Mouse (Mus musculus) gastrocnemius, postnatal 36 days (tissue): ENCODE measurements around the gene Cntd1. TPM values are rescaled to one million over a fixed set of nuclear protein-coding genes. Genes with fewer than 3 reads are reported as not detected.
A peak's percentile ranks its signal among the peaks of the same experiment; 100 is the strongest.
"Not testable (repeated sequence)": the region's sequence is repeated elsewhere in the genome, so short reads cannot be mapped to it uniquely, and the experiment has no call there.

Experiments used
- DNase-seq, 2 experiments: peaks; one replicate each; pipeline ENCODE4 v3.0.0; 2022
- intact Hi-C: fragments of 180-260 bp; cut with DNase I; formaldehyde crosslinking; loops from one replicate; pipeline ENCODE4 v1.15.1; 2025
- total RNA-seq, 2 experiments: library from RNA; stranded (reverse); gene quantifications; 2 replicates each; pipeline ENCODE4 v1.2.3; 2021

Cntd1 gene
- total RNA-seq, 2 experiments from 2014 or later = 0.10 to 0.15 TPM

GRCm38 (mm10) chr11:101326147-101326546 is 47.3 kb downstream of the Cntd1 start:
- intact Hi-C loops = no loop called here
- no peak for DNase-seq

- intact Hi-C loops = no loop called here
Measured at GRCm38 (mm10) chr11:101327311-101327710, 48.5 kb downstream of the Cntd1 start.

GRCm38 (mm10) chr11:101328941-101329635 is 50.3 kb downstream of the Cntd1 start:
- no peak for DNase-seq
- intact Hi-C loops = no loop called here

More at GRCm38 (mm10) chr11:101327311-101327710, 48.5 kb downstream of the Cntd1 start:
- DNase-seq = no peak

GRCm38 (mm10) chr11:101330371-101330924 is 51.6 kb downstream of the Cntd1 start, which contains the start of gene Aoc3:
TSS of gene Aoc3 (plus strand) at chr11:101330605.
- DNase-seq = peak in 1 of 2 experiments; percentile 26

GRCm38 (mm10) chr11:101330961-101331360 is 52.1 kb downstream of the Cntd1 start:
- intact Hi-C loops, DNase-seq: not testable (repeated sequence)

More at GRCm38 (mm10) chr11:101330371-101330924, 51.6 kb downstream of the Cntd1 start, which contains the start of gene Aoc3:
- intact Hi-C loops = no loop called here

- intact Hi-C loops = no loop called here
Measured at GRCm38 (mm10) chr11:101332537-101332936, 53.7 kb downstream of the Cntd1 start.

GRCm38 (mm10) chr11:101334023-101334422 is 55.2 kb downstream of the Cntd1 start:
- no peak for DNase-seq
- intact Hi-C loops = no loop called here

More at GRCm38 (mm10) chr11:101332537-101332936, 53.7 kb downstream of the Cntd1 start:
- DNase-seq = no peak

- intact Hi-C loops = no loop called here
- no peak for DNase-seq
Measured at GRCm38 (mm10) chr11:101334516-101334915, 55.7 kb downstream of the Cntd1 start.

- no peak for DNase-seq
- intact Hi-C loops = no loop called here
Measured at GRCm38 (mm10) chr11:101335685-101336084, 56.9 kb downstream of the Cntd1 start.

- intact Hi-C loops = no loop called here
- no peak for DNase-seq
Measured at GRCm38 (mm10) chr11:101338123-101338760, 59.4 kb downstream of the Cntd1 start.

Other genes starting within 250 kb of the Cntd1 start
- gene Naglu, start 209.0 kb upstream of the Cntd1 start, total RNA-seq = 1 to 10 TPM; 3.2 to 3.5 TPM
- gene Hsd17b1, start 200.6 kb upstream of the Cntd1 start, total RNA-seq = not detected
- 1 to 10 TPM; 8.0 to 8.9 TPM for gene Coasy, start 196.4 kb upstream of the Cntd1 start, total RNA-seq
- 10 to 100 TPM in 1 of 2 experiments, 1 to 10 TPM in 1; 8.8 to 12.4 TPM for gene Mlx, start 191.7 kb upstream of the Cntd1 start, total RNA-seq
- gene Psmc3ip, start 183.6 kb upstream of the Cntd1 start, total RNA-seq = 1 to 10 TPM; 1.6 to 2.1 TPM
- gene Retreg3, start 159.1 kb upstream of the Cntd1 start, total RNA-seq = 10 to 100 TPM; 29.6 to 29.7 TPM
- 10 to 100 TPM; 23.9 TPM for gene Tubg1, start 159.1 kb upstream of the Cntd1 start, total RNA-seq
- gene Tubg2, start 123.1 kb upstream of the Cntd1 start, total RNA-seq = 1 to 10 TPM; 2.3 to 2.6 TPM
- gene Cntnap1, start 108.5 kb upstream of the Cntd1 start, total RNA-seq = 1 to 10 TPM; 1.1 to 2.1 TPM
- gene Plekhh3, start 107.7 kb upstream of the Cntd1 start, total RNA-seq = 10 to 100 TPM; 22.4 to 27.6 TPM
- gene Ccr10, start 103.6 kb upstream of the Cntd1 start, total RNA-seq = not detected
- 10 to 100 TPM; 20.5 to 23.8 TPM for gene Ezh1, start 52.5 kb upstream of the Cntd1 start, total RNA-seq
- gene Ramp2, start 33.0 kb upstream of the Cntd1 start, total RNA-seq = 10 to 100 TPM; 35.3 to 38.3 TPM
- 10 to 100 TPM; 36.2 to 39.4 TPM for gene Vps25, start 25.3 kb upstream of the Cntd1 start, total RNA-seq
- gene Wnk4, start 18.4 kb upstream of the Cntd1 start, total RNA-seq = under 1 TPM; 0.10 to 0.15 TPM
- 10 to 100 TPM; 64.3 to 71.4 TPM for gene Coa3, start 102 bp downstream of the Cntd1 start, total RNA-seq
- 10 to 100 TPM; 73.9 to 78.0 TPM for gene Becn1, start 23.3 kb downstream of the Cntd1 start, total RNA-seq
- 10 to 100 TPM; 54.1 to 57.8 TPM for gene Psme3, start 37.2 kb downstream of the Cntd1 start, total RNA-seq
- 1 to 10 TPM in 1 of 2 experiments, under 1 TPM in 1; 0.92 to 1.2 TPM for gene Aoc2, start 46.1 kb downstream of the Cntd1 start, total RNA-seq
- gene Aoc3, start 51.6 kb downstream of the Cntd1 start, total RNA-seq = 1 to 10 TPM; 4.7 to 7.1 TPM
- gene G6pc, start 88.5 kb downstream of the Cntd1 start, total RNA-seq = not detected
- 10 to 100 TPM; 10.5 to 19.4 TPM for gene Aarsd1, start 138.6 kb downstream of the Cntd1 start, total RNA-seq
- 10 to 100 TPM in 1 of 2 experiments, 1 to 10 TPM in 1; 8.1 to 13.0 TPM for gene Gm27029, start 145.8 kb downstream of the Cntd1 start, total RNA-seq
- gene Rundc1, start 146.1 kb downstream of the Cntd1 start, total RNA-seq = 1 to 10 TPM; 6.7 to 7.9 TPM
- 100 to 1,000 TPM in 1 of 2 experiments, 10 to 100 TPM in 1; 83.5 to 111 TPM for gene Ptges3l, start 146.3 kb downstream of the Cntd1 start, total RNA-seq
- 10 to 100 TPM; 35.1 to 42.1 TPM for gene Rpl27, start 163.3 kb downstream of the Cntd1 start, total RNA-seq
- gene Ifi35, start 169.4 kb downstream of the Cntd1 start, total RNA-seq = 10 to 100 TPM in 1 of 2 experiments, 1 to 10 TPM in 1; 9.1 to 13.0 TPM
- 1 to 10 TPM; 2.8 to 3.0 TPM for gene Rnd2, start 186.0 kb downstream of the Cntd1 start, total RNA-seq
- gene Vat1, start 187.2 kb downstream of the Cntd1 start, total RNA-seq = 10 to 100 TPM; 11.5 to 12.3 TPM